Mouse (Mus musculus) myocyte (in vitro differentiated cells): ENCODE measurements around the gene Nap1l1.

Experiments used
- CEBPB ChIP-seq: IDR thresholded peaks from 2 replicates; pipeline ENCODE4 v1.6.1; 2011; ENCODE audit warnings: mild to moderate bottlenecking, moderate library complexity; ENCODE audit not compliant: poor library complexity, insufficient read depth, severe bottlenecking
- MAX ChIP-seq: IDR thresholded peaks from one replicate; pipeline ENCODE4 v1.6.1; 2011; ENCODE audit warnings: low read depth, mild to moderate bottlenecking, control low read depth
- POLR2A ChIP-seq: IDR thresholded peaks from one replicate; pipeline ENCODE4 v1.6.1; 2011; ENCODE audit warnings: low read depth, mild to moderate bottlenecking, control low read depth, moderate library complexity; ENCODE audit not compliant: insufficient read length
- POLR2AphosphoS2 ChIP-seq: IDR thresholded peaks from one replicate; pipeline ENCODE4 v1.6.1; 2011; ENCODE audit warnings: low read depth, control low read depth; ENCODE audit not compliant: insufficient read length
- TCF12 ChIP-seq: IDR thresholded peaks from one replicate; pipeline ENCODE4 v1.6.1; 2011; ENCODE audit warnings: mild to moderate bottlenecking, control low read depth; ENCODE audit not compliant: poor library complexity, insufficient read depth, severe bottlenecking

DNA sequence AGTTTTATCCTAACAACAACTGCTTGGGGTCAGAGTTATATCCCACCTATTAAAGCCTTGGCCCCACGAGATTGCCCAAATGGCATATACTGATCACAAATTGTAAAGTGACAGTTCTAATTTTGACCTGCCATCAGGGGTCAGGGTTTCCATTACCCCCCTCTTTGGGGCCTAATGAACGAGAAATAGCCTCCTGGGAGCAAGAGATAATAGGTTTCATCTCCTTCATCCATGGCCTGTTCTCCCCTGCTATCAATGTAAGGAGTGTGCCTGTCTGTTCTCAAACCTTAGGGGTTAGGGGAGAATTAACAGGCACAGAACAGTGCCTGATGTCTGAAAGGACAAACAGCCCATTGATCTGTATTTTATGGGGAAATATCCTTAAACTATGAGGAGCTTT is 7.6 kb upstream of the Nap1l1 start:
- no peak for TF ChIP-seq POLR2A
- no peak for TF ChIP-seq POLR2AphosphoS2
- no peak for TF ChIP-seq CEBPB
- TF ChIP-seq MAX, result no peak
- TF ChIP-seq TCF12, result no peak
